Mouse (Mus musculus) natural killer cell, adult 2 months (primary cell): ENCODE data around the gene Myo9b.

Experiments
- DNase-seq, 2 experiments: peaks; one replicate each; pipeline ENCODE4 v3.0.0; 2022; ENCODE audit warnings: low spot score in 2 of 2

Gene Myo9b

GRCm38 (mm10) chr8:71366771-71367528, 94.4 kb downstream of the Myo9b start, which contains the start of gene Use1:
Gene Use1 (plus strand): TSS chr8:71366848.
- peak; percentile 88 to 89 for DNase-seq

- DNase-seq, result no peak
Observed at GRCm38 (mm10) chr8:71367529-71368176, 95.1 kb downstream of the Myo9b start.

- no peak for DNase-seq
Observed at GRCm38 (mm10) chr8:71368366-71368765, 95.9 kb downstream of the Myo9b start.

- no peak for DNase-seq
Observed at GRCm38 (mm10) chr8:71369040-71369718, 96.7 kb downstream of the Myo9b start.

- no peak for DNase-seq
Observed at GRCm38 (mm10) chr8:71370711-71371235, 98.3 kb downstream of the Myo9b start.

GRCm38 (mm10) chr8:71371236-71371848, 98.8 kb downstream of the Myo9b start, which contains the start of gene Ocel1:
Gene Ocel1 (plus strand): TSS chr8:71371298.
- DNase-seq, result peak; percentile 96 to 98

GRCm38 (mm10) chr8:71372427-71372826, 99.9 kb downstream of the Myo9b start:
- DNase-seq, result no peak

GRCm38 (mm10) chr8:71373000-71373399, 100.5 kb downstream of the Myo9b start:
- DNase-seq, result no peak

- no peak for DNase-seq
Observed at GRCm38 (mm10) chr8:71374616-71375206, 102.2 kb downstream of the Myo9b start.

- peak; percentile 52 to 53 for DNase-seq
Observed at GRCm38 (mm10) chr8:71375581-71376422, 103.3 kb downstream of the Myo9b start.

- no peak for DNase-seq
Observed at GRCm38 (mm10) chr8:71376423-71377030, 104.0 kb downstream of the Myo9b start.

GRCm38 (mm10) chr8:71379008-71379407, 106.5 kb downstream of the Myo9b start:
- DNase-seq, result no peak

GRCm38 (mm10) chr8:71379512-71380075, 107.1 kb downstream of the Myo9b start:
- DNase-seq, result no peak

- DNase-seq, result no peak
Observed at GRCm38 (mm10) chr8:71380178-71381171, 108.0 kb downstream of the Myo9b start.

- DNase-seq, result peak; percentile 28 to 55
Observed at GRCm38 (mm10) chr8:71381421-71381970, 109.0 kb downstream of the Myo9b start, which contains the start of gene Nr2f6. Gene Nr2f6 (minus strand): TSS chr8:71381960.

GRCm38 (mm10) chr8:71381971-71382961, 109.8 kb downstream of the Myo9b start:
- DNase-seq, result peak in 1 of 2 experiments; percentile 72

- DNase-seq, result no peak
Observed at GRCm38 (mm10) chr8:71383396-71383795, 110.9 kb downstream of the Myo9b start.
